ENCODE assay signal across 8 mouse cellular contexts in genomic region chr10:79852107-79852789, GRCm38 (mm10). TPM values are rescaled to one million over a fixed set of nuclear protein-coding genes. Genes with fewer than 3 reads are reported as not detected.
DNase-seq lines count a peak whose midpoint lies in the region; ATAC-seq and TF ChIP-seq lines count a peak whose summit lies in the region.

No protein-coding gene starts in this region.

- H3K4me3 ChIP-seq in testis, adult 2 months (ENCODE audit: control insufficient read depth, low read depth, low read length) = peak overlapping the region; percentile 97
- peak overlapping the region; percentile 34; the same call in 1 of the 2 replicates for H3K4me3 ChIP-seq in forebrain, postnatal 0 days (ENCODE audit: low read depth, low read length)
- 0 out of 2 replicates have a peak overlapping the region, but pooled peaks have one; percentile 38 for H3K4me3 ChIP-seq in intestine, postnatal 0 days (ENCODE audit: low read depth, low read length)
- peak overlapping the region; percentile 72; the same call in 1 of the 2 replicates for H3K4me3 ChIP-seq in lung, embryonic 15.5 days

- peaks cover 3% of the 10 kb centered on the region for H3K36me3 ChIP-seq in testis, adult 2 months (ENCODE audit: control insufficient read depth, insufficient read depth, low read length)
- peaks cover 4% of the 10 kb centered on the region; the same call in 1 of the 2 replicates for H3K36me3 ChIP-seq in forebrain, postnatal 0 days (ENCODE audit: insufficient read depth)
- H3K36me3 ChIP-seq in intestine, postnatal 0 days (ENCODE audit: control insufficient read depth, insufficient read depth) = peaks cover 10% of the 10 kb centered on the region; the same call in 1 of the 2 replicates
- 0 out of 2 replicates have a peak, but pooled peaks cover 8% of the 10 kb centered on the region for H3K36me3 ChIP-seq in lung, embryonic 15.5 days

- no peak for TF ChIP-seq CTCF in testis, adult 2 months (IDR thresholded peaks at IDR 0.05; ENCODE audit: control insufficient read depth, insufficient read depth, insufficient replicate concordance, low read depth, low read length)
- TF ChIP-seq CTCF in forebrain, postnatal 0 days (IDR thresholded peaks at IDR 0.05; ENCODE audit: low read depth) = no peak
- TF ChIP-seq CTCF in intestine, postnatal 0 days (IDR thresholded peaks at IDR 0.05; ENCODE audit: low read depth) = no peak

- peak overlapping the region; percentile 56 for H3K4me2 ChIP-seq in forebrain, postnatal 0 days (ENCODE audit: low read depth)
- H3K4me2 ChIP-seq in intestine, postnatal 0 days (replicated peaks; ENCODE audit: low read depth) = peak overlapping the region; percentile 69
- peak overlapping the region; percentile 84 for H3K4me2 ChIP-seq in lung, embryonic 15.5 days

- no peak for DNase-seq in testis, postnatal 14 days (ENCODE audit: low spot score)
- no peak for DNase-seq in forebrain, postnatal 0 days
- peak; percentile 54 for DNase-seq in thymus, postnatal 14 days
- no peak for DNase-seq in layer of hippocampus, adult 8-10 months (ENCODE audit: low spot score in 2 of 2)
- no peak for DNase-seq in left cerebral cortex, postnatal 14 days (ENCODE audit: low spot score in 2 of 2)

- no peak for ATAC-seq in forebrain, postnatal 0 days
- ATAC-seq in intestine, postnatal 0 days = no peak
- ATAC-seq in lung, embryonic 15.5 days (ENCODE audit: borderline replicate concordance, extremely low read depth, low FRiP score, low TSS enrichment) = no peak

- no peak overlapping the region for H3K9ac ChIP-seq in forebrain, postnatal 0 days
- H3K9ac ChIP-seq in intestine, postnatal 0 days (ENCODE audit: low read depth, low read length) = peak overlapping the region; percentile 63
- peak overlapping the region; percentile 68 for H3K9ac ChIP-seq in lung, embryonic 15.5 days

- no peak for TF ChIP-seq POLR2A in testis, adult 2 months (IDR thresholded peaks at IDR 0.05; ENCODE audit: control insufficient read depth, low read depth, low read length)

- WGBS in forebrain, postnatal 0 days = 49% methylated on average over 9 of the region's 9 CpGs
- 25% methylated on average over 9 of the region's 9 CpGs for WGBS in intestine, postnatal 0 days
- WGBS in lung, embryonic 15.5 days = 19% methylated on average over 9 of the region's 9 CpGs

- no peaks in the 10 kb centered on the region for H3K27me3 ChIP-seq in testis, adult 2 months (ENCODE audit: control insufficient read depth, insufficient read depth, low read length)
- no peaks in the 10 kb centered on the region for H3K27me3 ChIP-seq in forebrain, postnatal 0 days (ENCODE audit: insufficient read depth, low read length)
- H3K27me3 ChIP-seq in intestine, postnatal 0 days (replicated peaks; ENCODE audit: control insufficient read depth, insufficient read depth, low read length) = no peaks in the 10 kb centered on the region
- no peaks in the 10 kb centered on the region for H3K27me3 ChIP-seq in lung, embryonic 15.5 days

- H3K9me3 ChIP-seq in forebrain, postnatal 0 days (ENCODE audit: low read length) = no peaks in the 10 kb centered on the region
- no peaks in the 10 kb centered on the region for H3K9me3 ChIP-seq in intestine, postnatal 0 days (ENCODE audit: control insufficient read depth)
- H3K9me3 ChIP-seq in lung, embryonic 15.5 days = no peaks in the 10 kb centered on the region

- intact Hi-C loops in left cerebral cortex, postnatal 14 days (cut with DNase I) = no loop called here

- peak overlapping the region; percentile 96 for H3K27ac ChIP-seq in testis, adult 2 months (ENCODE audit: control insufficient read depth, insufficient read depth, low read depth, low read length)
- peak overlapping the region; percentile 98 for H3K27ac ChIP-seq in forebrain, postnatal 0 days (ENCODE audit: low read depth, low read length)
- peak overlapping the region; percentile 100 for H3K27ac ChIP-seq in intestine, postnatal 0 days (ENCODE audit: low read depth, low read length)
- peak overlapping the region; percentile 100 for H3K27ac ChIP-seq in lung, embryonic 15.5 days

- H3K4me1 ChIP-seq in testis, adult 2 months (ENCODE audit: control insufficient read depth, insufficient read depth, low read length) = peaks cover 31% of the 10 kb centered on the region
- peaks cover 28% of the 10 kb centered on the region for H3K4me1 ChIP-seq in forebrain, postnatal 0 days (ENCODE audit: insufficient read depth)
- H3K4me1 ChIP-seq in intestine, postnatal 0 days (replicated peaks; ENCODE audit: control insufficient read depth, insufficient read depth, low read length) = peaks cover 22% of the 10 kb centered on the region
- peaks cover 40% of the 10 kb centered on the region for H3K4me1 ChIP-seq in lung, embryonic 15.5 days

RNA-seq across cellular contexts. Expression of gene Ptbp1, which starts 2.0 kb away (rescaled TPM):
- 125 and 126 TPM in 2 replicates for polyA plus RNA-seq in testis, adult 2 months (2012; rRNA removed)
- total RNA-seq in forebrain, postnatal 0 days (2014; rRNA removed) = 92.9 and 97.3 TPM in 2 replicates
- 53.7 and 55.7 TPM in 2 replicates for polyA plus RNA-seq in forebrain, postnatal 0 days (2015; fragmentation: Nextera tagmentation; extraction: Ambion mirVana)
- polyA plus RNA-seq in intestine, postnatal 0 days (2015; fragmentation: Nextera tagmentation; extraction: Ambion mirVana) = 86.9 and 92.2 TPM in 2 replicates
- 367 and 368 TPM in 2 replicates for polyA plus RNA-seq in lung, embryonic 15.5 days (2015; fragmentation: Nextera tagmentation; extraction: Ambion mirVana)
- 10 to 100 TPM; 67.7 to 76.4 (median 73.7) TPM for total RNA-seq in layer of hippocampus, adult 8-10 months (2022)
- total RNA-seq in left cerebral cortex, postnatal 14 days (2021) = 10 to 100 TPM; 52.1 to 61.1 TPM

RNA-seq across cellular contexts. Expression of gene Prtn3, which starts 22.0 kb away (rescaled TPM):
- polyA plus RNA-seq in testis, adult 2 months (2012; rRNA removed) = 0.72 and 0.90 TPM in 2 replicates
- 4.9 and 7.8 TPM in 2 replicates for total RNA-seq in forebrain, postnatal 0 days (2014; rRNA removed)
- polyA plus RNA-seq in forebrain, postnatal 0 days (2015; fragmentation: Nextera tagmentation; extraction: Ambion mirVana) = 14.9 and 15.4 TPM in 2 replicates
- polyA plus RNA-seq in intestine, postnatal 0 days (2015; fragmentation: Nextera tagmentation; extraction: Ambion mirVana) = 1.1 TPM in 2 replicates
- polyA plus RNA-seq in lung, embryonic 15.5 days (2015; fragmentation: Nextera tagmentation; extraction: Ambion mirVana) = 3.7 and 3.8 TPM in 2 replicates
- total RNA-seq in layer of hippocampus, adult 8-10 months (2022) = 1 to 10 TPM; 1.2 to 2.3 (median 1.5) TPM
- total RNA-seq in left cerebral cortex, postnatal 14 days (2021) = 1 to 10 TPM; 2.3 to 3.1 TPM

RNA-seq across cellular contexts. Expression of gene Plppr3, which starts 22.2 kb away (rescaled TPM):
- 1.6 and 2.7 TPM in 2 replicates for polyA plus RNA-seq in testis, adult 2 months (2012; rRNA removed)
- 427 and 473 TPM in 2 replicates for total RNA-seq in forebrain, postnatal 0 days (2014; rRNA removed)
- 309 and 328 TPM in 2 replicates for polyA plus RNA-seq in forebrain, postnatal 0 days (2015; fragmentation: Nextera tagmentation; extraction: Ambion mirVana)
- 6.2 and 7.2 TPM in 2 replicates for polyA plus RNA-seq in intestine, postnatal 0 days (2015; fragmentation: Nextera tagmentation; extraction: Ambion mirVana)
- polyA plus RNA-seq in lung, embryonic 15.5 days (2015; fragmentation: Nextera tagmentation; extraction: Ambion mirVana) = 29.1 and 32.4 TPM in 2 replicates
- total RNA-seq in layer of hippocampus, adult 8-10 months (2022) = 10 to 100 TPM; 34.6 to 41.0 (median 38.0) TPM
- 10 to 100 TPM; 68.3 to 71.2 TPM for total RNA-seq in left cerebral cortex, postnatal 14 days (2021)

RNA-seq across cellular contexts. Expression of gene Misp, which starts 31.5 kb away (rescaled TPM):
- polyA plus RNA-seq in testis, adult 2 months (2012; rRNA removed) = 0.27 and 0.36 TPM in 2 replicates
- 0.24 and 0.77 TPM in 2 replicates for total RNA-seq in forebrain, postnatal 0 days (2014; rRNA removed)
- polyA plus RNA-seq in forebrain, postnatal 0 days (2015; fragmentation: Nextera tagmentation; extraction: Ambion mirVana) = 0.09 and 0.41 TPM in 2 replicates
- polyA plus RNA-seq in intestine, postnatal 0 days (2015; fragmentation: Nextera tagmentation; extraction: Ambion mirVana) = 254 and 255 TPM in 2 replicates
- polyA plus RNA-seq in lung, embryonic 15.5 days (2015; fragmentation: Nextera tagmentation; extraction: Ambion mirVana) = 7.7 and 10.2 TPM in 2 replicates
- 1 to 10 TPM in 2 of 4 experiments, not detected in 2; 1.6 to 1.9 TPM for total RNA-seq in layer of hippocampus, adult 8-10 months (2022)
- total RNA-seq in left cerebral cortex, postnatal 14 days (2021) = under 1 TPM; 0.59 to 0.72 TPM

RNA-seq across cellular contexts. Expression of gene Elane, which starts 33.8 kb away (rescaled TPM):
- 0.11 and 0.22 TPM in 2 replicates for polyA plus RNA-seq in testis, adult 2 months (2012; rRNA removed)
- not detected in 2 replicates for total RNA-seq in forebrain, postnatal 0 days (2014; rRNA removed)
- polyA plus RNA-seq in forebrain, postnatal 0 days (2015; fragmentation: Nextera tagmentation; extraction: Ambion mirVana) = 0.15 TPM in 1 of 2 replicates, not detected in the other
- not detected in 2 replicates for polyA plus RNA-seq in intestine, postnatal 0 days (2015; fragmentation: Nextera tagmentation; extraction: Ambion mirVana)
- polyA plus RNA-seq in lung, embryonic 15.5 days (2015; fragmentation: Nextera tagmentation; extraction: Ambion mirVana) = 0.25 and 0.72 TPM in 2 replicates
- not detected for total RNA-seq in layer of hippocampus, adult 8-10 months (2022)
- not detected for total RNA-seq in left cerebral cortex, postnatal 14 days (2021)

Comparison
In these comparisons a context has a peak if more than half of its experiments do, and no peak if none do; other contexts are left out.
1. H3K4me3 ChIP-seq: peak in every context shown above with its lines; median percentile 97 in testis, adult 2 months; 72 in lung, embryonic 15.5 days; 38 in intestine, postnatal 0 days; 34 in forebrain, postnatal 0 days.